Mouse (Mus musculus) gastrocnemius, adult 2 months (tissue): ENCODE measurements around the gene Sox6. TPM values are rescaled to one million over a fixed set of nuclear protein-coding genes. Genes with fewer than 3 reads are reported as not detected.

Source experiments
- DNase-seq: peaks from one replicate; pipeline ENCODE4 v3.0.0; 2022
- H3K27ac ChIP-seq: fragments of 200-600 bp; 2 replicates; pipeline ENCODE4 v1.8.1; 2022; ENCODE audit warnings: mild to moderate bottlenecking
- H3K4me3 ChIP-seq: fragments of 200-600 bp; 2 replicates; pipeline ENCODE4 v1.8.1; 2022; ENCODE audit warnings: mild to moderate bottlenecking, moderate library complexity
- CTCF ChIP-seq: fragments of 200-600 bp; IDR thresholded peaks from 2 replicates; pipeline ENCODE4 v1.8.1; 2022; ENCODE audit warnings: antibody characterized with exemption, mild to moderate bottlenecking, moderate library complexity
- intact Hi-C: fragments of 180-260 bp; cut with DNase I; formaldehyde crosslinking; loops from one replicate; pipeline ENCODE4 v1.15.1; 2025
- total RNA-seq, 2 experiments: library from RNA; stranded (reverse); gene quantifications; 2 replicates each; pipeline ENCODE4 v1.2.3; 2021

The Sox6 gene
- total RNA-seq, 2 experiments from 2014 or later = 186 to 189 TPM

DNA sequence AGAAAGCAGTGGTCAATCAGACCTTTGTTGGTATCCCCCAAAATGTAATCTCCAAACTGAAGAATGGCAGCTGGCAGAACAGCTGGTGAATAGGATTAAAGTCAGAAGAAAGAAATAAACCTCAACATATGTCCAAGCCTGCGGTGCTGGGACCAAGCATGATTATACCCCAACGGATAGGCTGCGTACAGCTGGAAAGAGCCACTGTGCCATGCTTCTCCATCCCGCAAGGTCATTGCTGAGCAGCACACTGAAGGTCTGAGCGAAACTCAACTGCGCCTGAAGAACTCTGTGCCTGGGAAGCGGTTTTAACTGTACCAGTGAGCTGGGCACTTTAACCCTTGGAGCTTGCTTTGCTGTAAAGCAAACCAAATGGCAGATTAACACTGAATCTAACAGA lies 291.1 kb downstream of the Sox6 start:
- intact Hi-C loops = no loop called here
- DNase-seq = no peak
- no peak for TF ChIP-seq CTCF
- H3K27ac ChIP-seq = 0 out of 2 replicates have a peak overlapping the region, but pooled peaks have one; percentile 24
- no peak overlapping the region for H3K4me3 ChIP-seq

- Histone ChIP-seq H3K27ac (no peak overlapping the region), H3K4me3 (no peak overlapping the region)
- no peak for DNase-seq
- intact Hi-C loops = no loop called here
- TF ChIP-seq CTCF = no peak
Measured at GRCm38 (mm10) chr7:115745672-115746253, 292.8 kb downstream of the Sox6 start.

GRCm38 (mm10) chr7:115734137-115734536 lies 304.5 kb downstream of the Sox6 start:
- TF ChIP-seq CTCF = no peak
- intact Hi-C loops = no loop called here
- no peak for DNase-seq
- H3K27ac ChIP-seq = no peak overlapping the region
- H3K4me3 ChIP-seq = no peak overlapping the region

- DNase-seq = no peak
- no peak overlapping the region for H3K27ac ChIP-seq
- H3K4me3 ChIP-seq = no peak overlapping the region
- intact Hi-C loops = no loop called here
- no peak for TF ChIP-seq CTCF
Measured at GRCm38 (mm10) chr7:115732824-115733223, 305.8 kb downstream of the Sox6 start.

- H3K27ac ChIP-seq = no peak overlapping the region
- intact Hi-C loops = no loop called here
- DNase-seq = peak; percentile 49
- TF ChIP-seq CTCF = no peak
- H3K4me3 ChIP-seq = no peak overlapping the region
Measured at GRCm38 (mm10) chr7:115726776-115727175, 311.8 kb downstream of the Sox6 start.

GRCm38 (mm10) chr7:115724404-115724803 lies 314.2 kb downstream of the Sox6 start:
- Histone ChIP-seq H3K4me3 (no peak overlapping the region), H3K27ac (no peak overlapping the region)
- no peak for DNase-seq
- TF ChIP-seq CTCF = no peak
- intact Hi-C loops = no loop called here

- DNase-seq = no peak
- TF ChIP-seq CTCF = no peak
- Histone ChIP-seq H3K4me3 (no peak overlapping the region), H3K27ac (peak overlapping the region; percentile 29; the same call in 1 of the 2 replicates)
- intact Hi-C loops = no loop called here
Measured at GRCm38 (mm10) chr7:115721624-115722540, 316.7 kb downstream of the Sox6 start.

DNA sequence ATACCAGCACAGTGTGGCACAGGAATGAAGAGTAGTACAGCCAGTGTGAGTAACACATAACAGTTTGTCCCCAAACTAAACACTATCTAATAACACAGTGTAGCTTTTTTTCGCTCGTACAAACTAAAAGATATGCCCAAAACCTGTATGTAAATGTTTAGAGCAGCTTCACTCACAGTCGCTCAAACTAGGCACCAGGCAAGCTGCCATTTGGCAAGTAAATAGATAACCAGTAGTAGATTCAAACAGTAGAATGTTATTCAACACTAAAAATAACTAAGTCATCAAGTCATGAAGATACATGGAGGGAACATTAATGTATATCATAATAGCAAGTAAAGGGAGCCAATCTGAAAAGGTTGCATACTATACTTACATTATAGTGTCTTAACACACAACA lies 318.8 kb downstream of the Sox6 start:
- Histone ChIP-seq H3K4me3 (no peak overlapping the region), H3K27ac (no peak overlapping the region)
- TF ChIP-seq CTCF = no peak
- DNase-seq = no peak
- intact Hi-C loops = no loop called here

GRCm38 (mm10) chr7:115706141-115706540 lies 332.5 kb downstream of the Sox6 start:
- TF ChIP-seq CTCF = no peak
- intact Hi-C loops = no loop called here
- DNase-seq = peak; percentile 21
- peak overlapping the region; percentile 35; the same call in 1 of the 2 replicates for H3K27ac ChIP-seq
- H3K4me3 ChIP-seq = no peak overlapping the region

DNA sequence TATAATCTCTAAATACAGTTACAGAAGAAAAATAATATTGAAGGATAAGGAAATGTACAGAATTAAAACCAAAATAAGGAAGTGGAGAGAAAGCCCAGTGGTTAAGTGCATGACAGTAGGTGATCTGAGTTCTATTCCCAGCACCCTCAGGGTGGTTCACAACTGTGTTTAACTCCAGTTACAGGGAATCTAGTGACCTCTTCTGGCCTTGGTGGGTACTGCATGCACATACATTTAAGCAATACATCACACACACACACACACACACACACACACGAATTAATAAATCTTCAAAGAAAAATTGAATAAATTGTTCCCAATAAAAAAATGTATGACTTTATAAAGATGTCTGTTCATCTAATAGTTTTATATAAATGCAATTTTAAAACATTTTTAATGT lies 340.5 kb downstream of the Sox6 start:
- peak; percentile 42 for TF ChIP-seq CTCF
- Histone ChIP-seq H3K4me3 (no peak overlapping the region), H3K27ac (no peak overlapping the region)
- intact Hi-C loops = no loop called here
- no peak for DNase-seq

- intact Hi-C loops = no loop called here
- TF ChIP-seq CTCF = no peak
- no peak for DNase-seq
- no peak overlapping the region for H3K27ac ChIP-seq
- no peak overlapping the region for H3K4me3 ChIP-seq
Measured at GRCm38 (mm10) chr7:115693206-115693605, 345.4 kb downstream of the Sox6 start.

DNA sequence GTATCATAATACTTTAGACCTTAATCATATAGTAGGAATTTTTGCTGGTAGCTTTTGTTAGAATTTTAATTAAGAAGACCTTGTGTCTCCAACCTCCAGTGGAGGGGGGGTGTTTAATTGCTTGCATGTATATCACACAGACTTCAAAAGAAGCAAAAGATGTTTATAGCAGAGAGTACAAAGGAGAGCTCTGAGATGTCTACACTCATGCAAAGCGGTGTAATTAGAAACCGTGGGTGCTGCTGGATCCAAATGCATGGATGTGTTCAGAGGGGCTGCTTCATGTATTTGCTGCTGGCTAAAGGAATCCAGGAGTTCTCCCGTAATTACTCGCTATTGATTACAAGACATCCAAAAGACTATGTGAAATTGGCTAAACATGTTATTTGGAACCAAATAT lies 347.5 kb downstream of the Sox6 start:
- intact Hi-C loops = no loop called here
- H3K27ac ChIP-seq = no peak overlapping the region
- H3K4me3 ChIP-seq = no peak overlapping the region
- TF ChIP-seq CTCF = no peak
- no peak for DNase-seq

GRCm38 (mm10) chr7:115686687-115687086 lies 351.9 kb downstream of the Sox6 start:
- intact Hi-C loops = no loop called here
- no peak for TF ChIP-seq CTCF
- no peak overlapping the region for H3K27ac ChIP-seq
- no peak for DNase-seq
- H3K4me3 ChIP-seq = no peak overlapping the region
